Mouse (Mus musculus) myocyte (in vitro differentiated cells): ENCODE results near the gene Sh3pxd2a. TPM values are rescaled to one million over a fixed set of nuclear protein-coding genes. Genes with fewer than 3 reads are reported as not detected.

Source experiments
- H3K27me3 ChIP-seq: one replicate; pipeline ENCODE4 v1.6.1; 2011; ENCODE audit not compliant: control insufficient read depth, insufficient read depth, insufficient read length
- H3K36me3 ChIP-seq: one replicate; pipeline ENCODE4 v1.6.1; 2011; ENCODE audit not compliant: control insufficient read depth, insufficient read depth
- H3K4me2 ChIP-seq: one replicate; pipeline ENCODE4 v1.6.1; 2011; ENCODE audit warnings: low read depth, control low read depth
- H3K4me3 ChIP-seq: one replicate; pipeline ENCODE4 v1.5.1; 2011; ENCODE audit warnings: mild to moderate bottlenecking, control low read depth, moderate library complexity
- H3K79me2 ChIP-seq: one replicate; pipeline ENCODE4 v1.6.1; 2011; ENCODE audit not compliant: control insufficient read depth, insufficient read depth
- H3ac ChIP-seq: one replicate; pipeline ENCODE4 v1.6.1; 2011; ENCODE audit not compliant: control insufficient read depth, insufficient read length
- CEBPB ChIP-seq: IDR thresholded peaks from 2 replicates; pipeline ENCODE4 v1.6.1; 2011; ENCODE audit warnings: mild to moderate bottlenecking, moderate library complexity; ENCODE audit not compliant: poor library complexity, insufficient read depth, severe bottlenecking
- E2F4 ChIP-seq: IDR thresholded peaks from one replicate; pipeline ENCODE4 v1.6.1; 2011; ENCODE audit warnings: mild to moderate bottlenecking, control low read depth, moderate library complexity; ENCODE audit not compliant: insufficient read depth
- MAX ChIP-seq: IDR thresholded peaks from one replicate; pipeline ENCODE4 v1.6.1; 2011; ENCODE audit warnings: low read depth, mild to moderate bottlenecking, control low read depth
- MYOD1 ChIP-seq, 3 experiments: IDR thresholded peaks; one replicate each; pipeline ENCODE4 v1.6.1; 2011; ENCODE audit warnings: control low read depth in 2 of 3, low read depth in 2 of 3, mild to moderate bottlenecking in 2 of 3, moderate library complexity in 1 of 3; ENCODE audit not compliant: insufficient read length in 2 of 3, control insufficient read depth in 1 of 3
- MYOG ChIP-seq, 3 experiments: IDR thresholded peaks; one replicate each; pipeline ENCODE4 v1.6.1; 2011; ENCODE audit warnings: control low read depth in 2 of 3, low read depth in 2 of 3, mild to moderate bottlenecking in 2 of 3; ENCODE audit not compliant: insufficient read length in 2 of 3, control insufficient read depth in 1 of 3, insufficient read depth in 1 of 3
- POLR2A ChIP-seq: IDR thresholded peaks from one replicate; pipeline ENCODE4 v1.6.1; 2011; ENCODE audit warnings: low read depth, mild to moderate bottlenecking, control low read depth, moderate library complexity; ENCODE audit not compliant: insufficient read length
- POLR2AphosphoS2 ChIP-seq: IDR thresholded peaks from one replicate; pipeline ENCODE4 v1.6.1; 2011; ENCODE audit warnings: low read depth, control low read depth; ENCODE audit not compliant: insufficient read length
- REST ChIP-seq: IDR thresholded peaks from one replicate; pipeline ENCODE4 v1.6.1; 2011; ENCODE audit warnings: mild to moderate bottlenecking, control low read depth, moderate library complexity; ENCODE audit not compliant: insufficient read depth, insufficient read length
- SRF ChIP-seq: IDR thresholded peaks from one replicate; pipeline ENCODE4 v1.6.1; 2011; ENCODE audit warnings: low read depth; ENCODE audit not compliant: control insufficient read depth, insufficient read length
- TCF12 ChIP-seq: IDR thresholded peaks from one replicate; pipeline ENCODE4 v1.6.1; 2011; ENCODE audit warnings: mild to moderate bottlenecking, control low read depth; ENCODE audit not compliant: poor library complexity, insufficient read depth, severe bottlenecking
- TCF3 ChIP-seq: IDR thresholded peaks from one replicate; pipeline ENCODE4 v1.6.1; 2011; ENCODE audit warnings: low read depth, control low read depth; ENCODE audit not compliant: insufficient read length
- USF1 ChIP-seq: IDR thresholded peaks from one replicate; pipeline ENCODE4 v1.6.1; 2011; ENCODE audit warnings: low read depth, mild to moderate bottlenecking, control low read depth, moderate library complexity
- polyA plus RNA-seq: library from polyadenylated mRNA; unstranded; fragments of >200 nt; fragmentation: generic; extraction: Trizol; gene quantifications from one replicate; pipeline ENCODE4 v1.2.1, GENCODE M21; 2012; ENCODE audit warnings: missing spikeins

Sh3pxd2a gene
- polyA plus RNA-seq, 1 experiment, result 59.5 TPM

DNA sequence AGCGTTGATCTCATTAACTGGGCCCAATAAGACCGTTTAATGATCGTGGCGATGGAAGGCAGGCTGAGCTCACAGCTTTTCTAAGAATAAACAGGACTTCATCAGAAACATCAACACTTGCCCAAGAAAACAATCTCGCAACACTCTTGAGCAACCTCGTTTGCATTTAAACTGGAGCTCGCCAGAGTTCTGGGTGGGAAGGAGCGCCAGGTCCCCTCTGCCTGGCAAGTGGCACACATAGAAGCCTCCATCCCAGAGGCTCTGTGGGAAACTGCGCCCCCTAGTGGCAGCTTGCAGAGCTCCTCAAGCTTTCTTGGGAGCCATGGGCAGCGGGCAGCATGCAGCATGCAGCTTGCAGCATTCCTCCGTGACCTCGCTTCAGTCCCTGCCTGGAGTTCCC lies 126.5 kb downstream of the Sh3pxd2a start:
- no peaks in the 10 kb centered on the region for H3K79me2 ChIP-seq
- H3K27me3 ChIP-seq, result no peaks in the 10 kb centered on the region
- TF ChIP-seq POLR2A (peak; percentile 15), SRF (no peak), TCF12 (no peak), CEBPB (no peak), MYOG (IDR thresholded peaks at IDR 0.05; ENCODE audit: control insufficient read depth in 1 of 3, insufficient read depth in 1 of 3, insufficient read length in 2 of 3, low read depth in 2 of 3) (peak in 1 of 3 experiments; percentile 19), MYOD1 (IDR thresholded peaks at IDR 0.05; ENCODE audit: control insufficient read depth in 1 of 3, insufficient read length in 2 of 3, low read depth in 2 of 3) (no peak), MAX (no peak), TCF3 (no peak), USF1 (no peak), POLR2AphosphoS2 (no peak), REST (no peak), E2F4 (no peak)
- H3K4me2 ChIP-seq, result peak overlapping the region; percentile 59
- H3ac ChIP-seq, result no peak overlapping the region
- H3K4me3 ChIP-seq, result no peak overlapping the region
- no peaks in the 10 kb centered on the region for H3K36me3 ChIP-seq

DNA sequence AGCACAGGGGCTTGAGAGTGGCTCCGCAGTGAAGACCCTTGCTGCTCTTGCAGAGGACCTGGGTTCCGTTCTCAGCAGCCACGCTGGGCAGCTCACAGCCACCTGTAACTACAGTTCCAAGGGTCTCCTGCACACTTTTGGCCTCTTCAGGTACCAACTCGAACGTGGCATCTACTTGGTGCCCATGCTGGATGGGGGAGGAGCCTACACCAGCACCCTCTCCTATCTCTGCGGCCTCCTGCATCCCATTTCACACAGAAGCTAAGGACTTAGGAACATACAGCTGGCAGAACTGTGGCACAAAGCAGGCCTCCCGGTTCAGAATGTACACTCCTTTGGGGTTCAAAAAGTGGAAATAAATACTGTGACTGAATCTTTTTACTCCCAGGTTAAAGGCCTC lies 127.0 kb downstream of the Sh3pxd2a start:
- no peaks in the 10 kb centered on the region for H3K27me3 ChIP-seq
- no peak overlapping the region for H3K4me3 ChIP-seq
- H3K36me3 ChIP-seq, result no peaks in the 10 kb centered on the region
- H3ac ChIP-seq, result no peak overlapping the region
- no peaks in the 10 kb centered on the region for H3K79me2 ChIP-seq
- no peak for TF ChIP-seq POLR2A
- TF ChIP-seq SRF, result no peak
- TF ChIP-seq MYOG (IDR thresholded peaks at IDR 0.05; ENCODE audit: control insufficient read depth in 1 of 3, insufficient read depth in 1 of 3, insufficient read length in 2 of 3, low read depth in 2 of 3), result no peak
- TF ChIP-seq E2F4, result no peak
- TF ChIP-seq TCF12, result no peak
- TF ChIP-seq POLR2AphosphoS2, result no peak
- no peak for TF ChIP-seq MAX
- TF ChIP-seq USF1, result no peak
- TF ChIP-seq TCF3, result no peak
- TF ChIP-seq MYOD1 (IDR thresholded peaks at IDR 0.05; ENCODE audit: control insufficient read depth in 1 of 3, insufficient read length in 2 of 3, low read depth in 2 of 3), result no peak
- no peak for TF ChIP-seq CEBPB
- TF ChIP-seq REST, result no peak
- no peak overlapping the region for H3K4me2 ChIP-seq

DNA sequence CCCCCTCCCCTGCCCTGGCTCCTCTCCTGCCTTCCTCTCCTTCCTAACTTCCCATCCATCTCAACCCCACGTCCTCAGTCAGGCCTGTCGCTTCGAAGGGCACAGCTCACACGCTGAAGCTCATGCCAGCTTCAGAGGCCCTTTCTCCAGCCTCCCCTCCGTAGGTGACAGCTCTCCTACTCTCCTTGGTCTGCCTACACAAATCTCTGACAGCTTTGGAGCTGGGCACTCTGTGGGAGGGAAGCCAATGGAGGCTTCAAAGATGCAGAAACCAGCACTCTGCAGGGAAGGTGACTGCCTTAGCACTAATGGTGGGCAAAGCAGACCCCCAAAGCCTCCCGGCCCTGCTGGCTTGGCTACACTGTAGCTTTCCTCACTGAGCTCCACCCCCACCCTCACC lies 128.9 kb downstream of the Sh3pxd2a start:
- no peak overlapping the region for H3K4me2 ChIP-seq
- no peaks in the 10 kb centered on the region for H3K27me3 ChIP-seq

DNA sequence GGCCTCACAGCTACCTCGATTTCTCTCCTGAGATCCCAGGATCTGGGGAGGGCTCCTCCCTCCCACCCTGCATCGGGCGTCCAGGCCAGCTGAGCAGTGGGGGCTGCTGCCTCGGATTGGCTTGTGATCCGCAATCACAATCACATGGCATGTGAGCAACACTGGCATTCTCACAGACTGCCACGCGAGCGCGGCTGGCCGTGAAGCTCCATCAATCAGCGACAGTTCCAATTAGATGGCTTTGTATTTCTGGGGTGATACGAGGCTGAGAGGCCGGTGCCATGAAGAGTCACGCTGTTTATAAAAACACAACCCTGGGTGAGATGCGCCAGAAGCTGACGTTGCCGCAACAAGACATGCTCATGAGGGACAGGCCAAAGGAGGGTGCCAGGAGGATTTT lies 129.5 kb downstream of the Sh3pxd2a start:
- Histone ChIP-seq H3K79me2 (no peaks in the 10 kb centered on the region), H3K27me3 (no peaks in the 10 kb centered on the region), H3K4me2 (no peak overlapping the region), H3ac (no peak overlapping the region), H3K36me3 (no peaks in the 10 kb centered on the region), H3K4me3 (no peak overlapping the region)
- no peak for TF ChIP-seq TCF12
- TF ChIP-seq POLR2AphosphoS2, result no peak
- TF ChIP-seq MAX, result no peak
- TF ChIP-seq SRF, result no peak
- no peak for TF ChIP-seq CEBPB
- TF ChIP-seq MYOD1 (IDR thresholded peaks at IDR 0.05; ENCODE audit: control insufficient read depth in 1 of 3, insufficient read length in 2 of 3, low read depth in 2 of 3), result no peak
- no peak for TF ChIP-seq E2F4
- no peak for TF ChIP-seq REST
- no peak for TF ChIP-seq MYOG (IDR thresholded peaks at IDR 0.05; ENCODE audit: control insufficient read depth in 1 of 3, insufficient read depth in 1 of 3, insufficient read length in 2 of 3, low read depth in 2 of 3)
- TF ChIP-seq TCF3, result no peak
- TF ChIP-seq USF1, result no peak

More for the DNA sequence above, 128.9 kb downstream of the Sh3pxd2a start:
- Histone ChIP-seq H3K4me3 (no peak overlapping the region), H3K79me2 (no peaks in the 10 kb centered on the region), H3ac (no peak overlapping the region), H3K36me3 (no peaks in the 10 kb centered on the region)
- TF ChIP-seq E2F4, result no peak
- TF ChIP-seq USF1, result no peak
- TF ChIP-seq MYOD1 (IDR thresholded peaks at IDR 0.05; ENCODE audit: control insufficient read depth in 1 of 3, insufficient read length in 2 of 3, low read depth in 2 of 3), result no peak
- no peak for TF ChIP-seq POLR2AphosphoS2
- no peak for TF ChIP-seq SRF
- TF ChIP-seq CEBPB, result no peak
- TF ChIP-seq TCF12, result no peak
- TF ChIP-seq POLR2A, result no peak
- no peak for TF ChIP-seq TCF3

- Histone ChIP-seq H3K4me3 (no peak overlapping the region), H3K27me3 (no peaks in the 10 kb centered on the region), H3ac (no peak overlapping the region), H3K4me2 (peak overlapping the region; percentile 72), H3K36me3 (no peaks in the 10 kb centered on the region), H3K79me2 (peaks cover 5% of the 10 kb centered on the region)
- TF ChIP-seq USF1 (peak; percentile 90), MYOG (IDR thresholded peaks at IDR 0.05; ENCODE audit: control insufficient read depth in 1 of 3, insufficient read depth in 1 of 3, insufficient read length in 2 of 3, low read depth in 2 of 3) (peak in 2 of 3 experiments; percentile 22 to 88), MYOD1 (IDR thresholded peaks at IDR 0.05; ENCODE audit: control insufficient read depth in 1 of 3, insufficient read length in 2 of 3, low read depth in 2 of 3) (peak in 2 of 3 experiments; percentile 67 to 82), SRF (no peak), TCF12 (no peak)
Measured at GRCm38 (mm10) chr19:47330743-47331227, 133.4 kb downstream of the Sh3pxd2a start.
